Mouse (Mus musculus) liver, adult 2 months (tissue): ENCODE results near the gene Gm10320.

Experiments
- CTCF ChIP-seq: fragments of 200-500 bp; IDR thresholded peaks from 2 replicates; pipeline ENCODE4 v1.5.1; 2011; ENCODE audit warnings: low read depth, low read length, control low read depth
- POLR2A ChIP-seq: fragments of 200-500 bp; IDR thresholded peaks from 2 replicates; pipeline ENCODE4 v1.6.1; 2011; ENCODE audit warnings: low read length, control low read depth; ENCODE audit not compliant: insufficient read depth; ENCODE audit errors: extremely low read depth

- TF ChIP-seq POLR2A = no peak
- TF ChIP-seq CTCF = no peak
These were observed 26.5 kb upstream of the Gm10320 start for GRCm38 (mm10) chr13:98518341-98518740.
